Mouse (Mus musculus) cerebellum, adult (tissue): Measurements from ENCODE around the gene Cnr1.

ENCODE experiments used
- ATAC-seq: cut with Nextera tagmentation; 2 replicates; pipeline ENCODE4 v1.9.2; 2017; ENCODE audit warnings: mild to moderate bottlenecking, moderate library complexity, mixed read lengths; ENCODE audit not compliant: insufficient number of reproducible peaks, low FRiP score, low TSS enrichment

The Cnr1 gene

GRCm38 (mm10) chr4:33928450-33928849 is 4.1 kb downstream of the Cnr1 start:
- no peak for ATAC-seq

DNA sequence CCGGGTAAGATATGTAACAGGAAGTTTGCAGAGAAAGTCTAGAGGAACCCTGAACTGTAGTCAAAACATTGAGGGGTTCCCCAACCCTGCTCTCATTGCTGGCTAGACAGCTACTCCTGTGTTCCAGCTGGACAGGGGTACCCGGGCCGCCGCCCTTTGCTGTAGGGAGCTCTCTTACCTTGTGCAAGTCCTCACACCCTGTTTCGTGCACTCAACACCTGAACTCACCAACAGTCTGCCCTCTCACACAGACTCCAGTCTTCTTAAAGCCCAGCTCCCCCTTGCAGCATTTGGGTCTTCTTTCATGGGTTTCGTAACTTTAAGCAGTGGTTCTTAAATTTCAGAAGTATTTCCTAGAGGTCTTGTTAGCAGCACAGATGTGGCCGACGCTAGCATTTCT is 7.0 kb downstream of the Cnr1 start:
- ATAC-seq, result no peak

GRCm38 (mm10) chr4:33941557-33941956 is 17.2 kb downstream of the Cnr1 start:
- no peak for ATAC-seq

- no peak for ATAC-seq
These were observed 19.5 kb downstream of the Cnr1 start for GRCm38 (mm10) chr4:33943936-33944335.

GRCm38 (mm10) chr4:33945742-33946141 is 21.3 kb downstream of the Cnr1 start:
- no peak for ATAC-seq

DNA sequence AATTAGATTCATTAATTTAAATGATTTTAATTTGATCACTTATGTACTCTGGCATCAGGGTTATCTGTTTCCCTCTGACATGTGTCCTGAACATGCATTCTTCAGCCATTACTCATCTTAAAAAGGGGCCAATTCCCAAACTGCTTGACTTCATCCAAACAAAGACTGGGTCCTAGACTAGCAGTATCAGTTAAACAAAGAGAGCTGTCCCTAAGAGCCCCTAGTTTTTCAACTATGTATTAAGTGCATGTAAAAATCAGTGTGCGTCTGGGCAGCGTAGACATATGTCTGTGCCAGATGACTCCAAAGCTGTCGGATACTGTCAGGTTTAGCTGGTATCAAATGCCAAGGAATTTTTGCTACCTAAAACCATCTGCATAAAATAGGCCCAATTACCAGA is 23.2 kb downstream of the Cnr1 start:
- no peak for ATAC-seq

DNA sequence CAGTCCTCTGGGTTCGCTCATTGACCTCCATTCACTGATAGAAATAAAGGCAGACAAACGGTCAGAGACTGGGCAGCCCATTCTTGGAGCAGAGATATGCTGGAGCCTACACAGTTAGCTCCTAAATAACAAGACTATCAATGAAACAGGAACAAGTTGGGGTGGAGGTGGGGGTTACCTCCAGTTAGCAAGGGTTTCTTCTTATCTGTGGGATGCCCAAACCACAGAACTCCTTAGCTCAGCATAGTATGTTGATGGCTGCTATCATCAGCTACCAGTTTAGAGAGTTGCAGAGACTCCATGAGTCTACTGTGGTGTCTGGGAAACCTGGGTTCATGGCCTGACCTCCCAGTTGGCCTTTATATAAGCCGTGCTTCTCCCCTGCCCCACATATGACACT is 33.0 kb downstream of the Cnr1 start:
- no peak for ATAC-seq

GRCm38 (mm10) chr4:33958515-33958914 is 34.1 kb downstream of the Cnr1 start:
- no peak for ATAC-seq

DNA sequence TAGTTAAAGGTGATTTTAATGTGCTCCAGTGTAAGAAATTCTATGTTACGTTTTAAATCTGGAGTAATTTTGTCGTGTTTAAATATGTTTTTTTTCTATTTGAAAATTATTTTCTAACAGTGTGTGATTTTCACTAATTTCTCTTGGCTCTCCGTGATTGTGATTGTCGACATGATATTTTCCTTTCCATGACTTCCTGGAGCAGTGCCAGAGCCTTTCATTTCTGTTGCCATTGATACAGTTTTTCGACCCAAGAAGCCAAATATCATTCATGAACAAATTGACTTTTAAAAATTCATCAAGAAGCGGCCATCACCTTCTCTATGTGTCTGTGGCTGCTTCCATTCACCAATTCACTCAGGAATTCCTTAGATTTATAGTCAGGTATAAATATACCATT is 35.4 kb downstream of the Cnr1 start:
- no peak for ATAC-seq

DNA sequence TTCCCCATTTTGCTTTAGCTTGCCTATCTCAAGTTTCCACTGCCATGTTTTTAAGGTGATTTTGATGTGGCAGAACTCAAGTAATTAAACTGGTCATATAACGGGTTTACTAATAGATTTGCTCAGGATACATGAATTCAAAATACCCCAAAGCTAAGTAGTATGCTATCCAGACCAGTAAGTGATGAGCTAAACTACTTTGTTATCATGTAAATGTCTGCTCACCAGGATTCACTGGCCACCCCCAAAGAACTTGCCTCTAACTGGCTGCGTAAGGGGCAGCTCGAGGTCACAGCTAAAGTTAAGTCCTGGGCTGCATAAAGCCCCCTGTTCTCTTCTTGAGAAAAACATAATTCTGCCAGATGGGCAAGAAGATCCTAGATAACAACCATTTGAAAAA is 46.3 kb downstream of the Cnr1 start:
- ATAC-seq, result no peak

DNA sequence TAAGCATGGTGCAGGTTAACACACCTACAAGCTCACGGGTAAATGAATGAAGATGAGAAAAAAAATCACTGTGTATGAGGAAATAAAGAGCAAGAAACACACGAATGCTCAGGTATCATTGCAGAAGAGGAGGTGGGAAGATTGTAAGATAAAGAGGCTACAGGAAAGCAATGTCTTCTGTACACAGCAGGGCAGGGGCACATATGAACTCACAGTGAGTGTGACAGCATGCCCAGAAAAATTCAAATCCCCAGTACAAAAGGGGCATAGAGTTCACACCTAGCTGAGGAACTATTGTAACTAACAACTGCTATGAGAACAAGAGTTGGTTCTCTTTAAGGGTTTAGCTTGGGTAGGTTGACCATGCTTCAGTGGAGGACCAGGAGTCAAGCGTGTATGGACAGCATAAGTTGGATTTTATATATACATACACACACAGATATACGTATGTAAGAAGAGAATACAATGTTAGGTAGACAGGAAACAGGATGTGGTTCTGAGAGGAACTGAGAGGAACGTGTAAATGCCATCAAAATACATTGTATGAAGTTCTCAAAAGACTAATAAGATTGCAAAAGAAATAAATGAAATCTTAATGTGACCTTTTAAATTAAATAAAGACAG is 64.2 kb downstream of the Cnr1 start:
- ATAC-seq, result no peak

- ATAC-seq, result no peak
These were observed 68.3 kb downstream of the Cnr1 start for GRCm38 (mm10) chr4:33992687-33993086.

DNA sequence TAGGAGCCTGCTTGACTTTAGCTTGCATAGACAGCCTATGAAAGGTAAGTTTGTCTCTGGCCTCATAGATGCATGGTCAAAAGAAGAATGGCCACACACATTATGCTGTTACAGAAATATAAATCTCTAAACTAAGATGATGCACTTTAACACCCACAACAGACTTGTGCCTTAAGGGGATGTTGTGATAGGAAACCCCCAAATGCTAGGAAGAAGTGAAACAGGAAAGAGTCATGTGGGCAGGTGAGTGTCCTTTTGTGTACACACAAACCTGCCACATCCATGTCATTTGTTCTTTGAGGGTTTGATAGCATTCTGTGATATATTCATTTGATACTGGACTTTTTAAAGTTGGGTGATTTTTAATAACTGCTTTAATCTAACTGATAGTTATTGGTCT is 72.0 kb downstream of the Cnr1 start:
- ATAC-seq, result no peak
